Mouse (Mus musculus): Measurements from ENCODE around the gene Gas8. TPM values are rescaled to one million over a fixed set of nuclear protein-coding genes. Genes with fewer than 3 reads are reported as not detected.
"Not testable (repeated sequence)": the region's sequence is repeated elsewhere in the genome, so short reads cannot be mapped to it uniquely, and the experiment has no call there.

Gene Gas8
- polyA plus RNA-seq (2015; fragmentation: Nextera tagmentation; extraction: Ambion mirVana), result 27.1 and 29.2 TPM in 2 replicates

DNA sequence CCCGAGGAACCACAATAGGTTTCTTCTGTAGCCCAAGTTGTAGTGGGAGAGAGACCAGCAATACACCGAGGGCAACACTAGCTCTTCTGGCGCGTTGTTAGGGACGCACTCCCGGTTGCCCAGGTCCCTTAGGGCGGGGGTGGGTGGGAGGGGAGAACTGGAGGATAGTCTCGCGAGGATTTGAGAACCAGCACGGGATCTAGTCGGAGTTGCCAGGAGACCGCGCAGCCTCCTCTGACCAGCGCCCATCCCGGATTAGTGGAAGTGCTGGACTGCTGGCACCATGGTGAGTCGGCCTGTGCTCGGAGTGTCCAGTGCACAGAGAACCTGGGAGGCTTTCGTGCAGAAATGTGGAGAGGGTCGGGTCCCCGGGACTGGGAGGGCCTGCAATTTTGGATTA, at the start of gene Gas8:
TSS of gene Gas8 (plus strand) at position 168 of the 400 bp plus-strand sequence.
- no peak within 1 kb of the TSS for H3K27ac ChIP-seq
- H3K27me3 ChIP-seq (ENCODE audit: insufficient read depth, low read length), result peaks cover 10% of the 10 kb centered on the region; the same call in 1 of the 2 replicates
- WGBS, result under 1% methylated on average over 20 of the region's 20 CpGs
- H3K9ac ChIP-seq (ENCODE audit: low read depth, low read length), result peak within 1 kb of the TSS; percentile 77
- peaks cover 26% of the 10 kb centered on the region for H3K36me3 ChIP-seq (ENCODE audit: insufficient read depth, low read length)
- DNase-seq (ENCODE audit: low spot score) (peak; percentile 99), ATAC-seq (replicated peaks; ENCODE audit: low FRiP score, low read depth) (peak; percentile 94)
- peaks cover 5% of the 10 kb centered on the region; the same call in 1 of the 2 replicates for H3K4me1 ChIP-seq (replicated peaks; ENCODE audit: insufficient read depth, low read length)
- H3K4me2 ChIP-seq (ENCODE audit: low read length), result peak within 1 kb of the TSS; percentile 84
- no peaks in the 10 kb centered on the region for H3K9me3 ChIP-seq (replicated peaks; ENCODE audit: low read length)
- peak; percentile 15; the same call in 1 of the 2 replicates for TF ChIP-seq CTCF (IDR thresholded peaks at IDR 0.05; ENCODE audit: low read depth)
- peak within 1 kb of the TSS; percentile 71 for H3K4me3 ChIP-seq (replicated peaks; ENCODE audit: low read depth, low read length)

DNA sequence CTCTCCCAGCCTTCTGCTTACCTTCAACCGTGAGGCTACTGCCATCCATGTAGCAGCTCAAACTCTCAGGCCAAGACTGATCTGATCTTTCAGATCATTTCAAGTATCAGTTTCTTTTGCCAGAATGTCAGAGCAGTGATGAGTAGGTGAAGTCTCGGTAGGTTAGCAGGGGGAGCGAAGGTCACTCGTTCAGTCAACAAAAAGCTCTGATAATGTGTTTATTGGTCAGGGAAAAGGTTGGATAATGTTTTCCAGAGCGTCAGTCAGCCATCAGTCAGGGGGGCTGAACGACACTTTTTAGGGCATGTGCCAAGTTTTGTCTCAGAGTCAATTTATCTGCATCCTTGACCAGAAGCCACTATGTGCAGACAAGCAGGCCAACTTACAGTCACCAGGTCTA, 45.6 kb upstream of the Gas8 start:
- DNase-seq (ENCODE audit: low spot score); H3K27me3 ChIP-seq (ENCODE audit: insufficient read depth, low read length); H3K4me1 ChIP-seq (replicated peaks; ENCODE audit: insufficient read depth, low read length); H3K4me3 ChIP-seq (replicated peaks; ENCODE audit: low read depth, low read length); ATAC-seq (replicated peaks; ENCODE audit: low FRiP score, low read depth); H3K9ac ChIP-seq (ENCODE audit: low read depth, low read length); H3K4me2 ChIP-seq (ENCODE audit: low read length); H3K36me3 ChIP-seq (ENCODE audit: insufficient read depth, low read length); H3K9me3 ChIP-seq (replicated peaks; ENCODE audit: low read length); H3K27ac ChIP-seq: not testable (repeated sequence)
- 64% methylated on average over 6 of the region's 6 CpGs for WGBS

DNA sequence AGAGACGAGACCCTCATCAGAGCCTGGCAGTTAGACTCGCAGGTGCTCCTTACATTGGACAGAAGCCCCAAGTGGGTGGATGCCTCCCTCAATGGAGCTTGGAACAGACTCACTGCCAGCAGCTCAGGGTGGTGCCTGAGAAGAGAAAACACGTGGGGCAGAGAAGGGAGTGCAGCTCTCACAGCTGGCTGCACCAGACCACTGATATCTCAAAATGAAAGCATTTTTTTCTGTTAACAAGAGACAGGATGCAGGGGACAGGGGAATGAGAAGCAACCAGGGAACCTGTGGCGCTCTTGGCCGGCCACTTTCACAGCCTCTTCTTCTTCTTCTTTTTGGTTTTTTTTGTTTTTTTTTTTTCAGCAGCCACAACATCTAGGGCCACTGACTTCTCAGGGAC, 44.1 kb upstream of the Gas8 start:
- peaks cover 10% of the 10 kb centered on the region for H3K4me1 ChIP-seq (replicated peaks; ENCODE audit: insufficient read depth, low read length)
- H3K4me3 ChIP-seq (replicated peaks; ENCODE audit: low read depth, low read length); H3K9ac ChIP-seq (ENCODE audit: low read depth, low read length); H3K9me3 ChIP-seq (replicated peaks; ENCODE audit: low read length); DNase-seq (ENCODE audit: low spot score); H3K4me2 ChIP-seq (ENCODE audit: low read length); H3K27me3 ChIP-seq (ENCODE audit: insufficient read depth, low read length); H3K36me3 ChIP-seq (ENCODE audit: insufficient read depth, low read length); ATAC-seq (replicated peaks; ENCODE audit: low FRiP score, low read depth); H3K27ac ChIP-seq: not testable (repeated sequence)
- 56% methylated on average over 5 of the region's 5 CpGs for WGBS

DNA sequence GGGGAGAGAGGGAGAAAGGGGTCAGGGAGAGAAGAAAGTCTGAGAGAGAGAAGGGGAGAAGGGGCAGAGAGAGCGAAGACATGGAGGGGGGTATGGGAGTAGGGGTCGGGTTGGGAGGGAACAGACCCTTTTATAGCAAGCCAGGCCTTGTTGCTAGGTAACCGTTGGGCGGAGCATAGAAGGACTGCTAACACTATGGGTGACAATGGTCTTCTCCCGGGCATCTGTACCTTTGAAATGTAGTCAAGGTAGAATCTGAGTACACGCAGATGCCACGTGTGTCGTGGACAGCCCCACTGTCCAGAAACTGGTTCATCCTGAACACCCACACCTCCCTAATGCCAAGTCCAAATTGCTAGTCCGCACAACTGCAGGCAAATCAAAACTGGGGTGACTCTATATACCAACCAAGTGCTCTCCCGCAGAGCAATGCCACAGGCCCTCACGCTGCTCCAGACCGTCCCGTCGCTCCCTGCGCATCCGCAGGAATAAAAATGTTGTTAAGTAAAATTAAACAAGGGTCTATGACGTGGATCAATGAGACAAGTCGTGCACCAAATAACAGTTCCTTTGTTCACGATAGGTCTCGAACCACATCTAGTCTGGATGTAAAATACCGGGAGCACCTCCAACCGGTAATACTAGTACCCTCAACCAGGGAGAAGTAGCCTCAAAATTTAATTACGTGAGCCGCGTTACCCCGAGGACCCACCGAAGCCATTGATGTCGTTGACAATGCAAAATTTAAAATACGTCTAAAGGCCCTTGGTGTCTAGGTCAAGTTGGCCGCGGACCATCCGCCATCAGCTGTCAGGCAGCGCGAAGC, 41.5 kb upstream of the Gas8 start:
- no peaks in the 10 kb centered on the region for H3K9me3 ChIP-seq (replicated peaks; ENCODE audit: low read length)
- ATAC-seq (replicated peaks; ENCODE audit: low FRiP score, low read depth), result 0 out of 2 replicates have a peak, but pooled peaks have one; percentile 6
- H3K27ac ChIP-seq, result peak overlapping the region; percentile 87; the same call in 1 of the 2 replicates
- peak overlapping the region; percentile 76 for H3K4me3 ChIP-seq (replicated peaks; ENCODE audit: low read depth, low read length)
- WGBS, result 10% methylated on average over 34 of the region's 34 CpGs
- DNase-seq (ENCODE audit: low spot score), result peak; percentile 13
- no peak for TF ChIP-seq CTCF (IDR thresholded peaks at IDR 0.05; ENCODE audit: low read depth)
- 0 out of 2 replicates have a peak, but pooled peaks cover 9% of the 10 kb centered on the region for H3K36me3 ChIP-seq (ENCODE audit: insufficient read depth, low read length)
- H3K4me1 ChIP-seq (replicated peaks; ENCODE audit: insufficient read depth, low read length), result peaks cover 10% of the 10 kb centered on the region
- H3K9ac ChIP-seq (ENCODE audit: low read depth, low read length), result peak overlapping the region; percentile 74
- H3K27me3 ChIP-seq (ENCODE audit: insufficient read depth, low read length), result no peaks in the 10 kb centered on the region
- H3K4me2 ChIP-seq (ENCODE audit: low read length), result peak overlapping the region; percentile 87

DNA sequence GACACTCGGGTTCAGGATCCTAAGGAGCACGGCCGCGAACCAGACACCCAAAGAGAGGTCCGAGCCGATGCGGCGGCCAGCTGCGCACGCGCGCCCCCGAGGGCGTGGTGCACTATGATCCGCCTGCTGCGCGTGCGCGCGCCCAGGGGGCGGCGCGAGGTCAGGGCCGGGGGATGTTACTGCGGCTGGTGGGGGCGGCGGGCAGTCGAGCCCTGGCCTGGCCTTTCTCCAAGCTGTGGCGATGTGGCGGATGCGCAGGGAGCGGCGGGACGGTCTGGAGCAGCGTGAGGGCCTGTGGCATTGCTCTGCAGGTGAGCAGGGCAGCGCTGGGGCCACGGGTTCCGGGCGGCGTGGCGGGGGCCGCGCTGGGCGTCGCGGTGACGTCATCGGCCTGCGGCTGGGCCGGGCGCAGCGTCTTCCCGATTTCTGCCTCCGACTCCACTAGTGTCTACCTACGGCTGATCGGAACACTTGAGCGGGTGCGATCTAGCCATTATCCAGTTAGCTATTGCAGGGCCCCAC, 40.8 kb upstream of the Gas8 start, which contains the start of gene Afg3l1:
TSS of gene Afg3l1 (plus strand) at position 167 of the 522 bp plus-strand sequence.
- peaks cover 10% of the 10 kb centered on the region for H3K4me1 ChIP-seq (replicated peaks; ENCODE audit: insufficient read depth, low read length)
- H3K9me3 ChIP-seq (replicated peaks; ENCODE audit: low read length), result no peaks in the 10 kb centered on the region
- peak within 1 kb of the TSS; percentile 87 for H3K4me2 ChIP-seq (ENCODE audit: low read length)
- peak within 1 kb of the TSS; percentile 87 for H3K27ac ChIP-seq
- H3K27me3 ChIP-seq (ENCODE audit: insufficient read depth, low read length), result no peaks in the 10 kb centered on the region
- TF ChIP-seq CTCF (IDR thresholded peaks at IDR 0.05; ENCODE audit: low read depth), result no peak
- WGBS, result under 1% methylated on average over 58 of the region's 58 CpGs
- H3K9ac ChIP-seq (ENCODE audit: low read depth, low read length), result peak within 1 kb of the TSS; percentile 74
- DNase-seq (ENCODE audit: low spot score), result peak; percentile 92
- 0 out of 2 replicates have a peak, but pooled peaks cover 9% of the 10 kb centered on the region for H3K36me3 ChIP-seq (ENCODE audit: insufficient read depth, low read length)
- peak; percentile 91 for ATAC-seq (replicated peaks; ENCODE audit: low FRiP score, low read depth)
- H3K4me3 ChIP-seq (replicated peaks; ENCODE audit: low read depth, low read length), result peak within 1 kb of the TSS; percentile 76

DNA sequence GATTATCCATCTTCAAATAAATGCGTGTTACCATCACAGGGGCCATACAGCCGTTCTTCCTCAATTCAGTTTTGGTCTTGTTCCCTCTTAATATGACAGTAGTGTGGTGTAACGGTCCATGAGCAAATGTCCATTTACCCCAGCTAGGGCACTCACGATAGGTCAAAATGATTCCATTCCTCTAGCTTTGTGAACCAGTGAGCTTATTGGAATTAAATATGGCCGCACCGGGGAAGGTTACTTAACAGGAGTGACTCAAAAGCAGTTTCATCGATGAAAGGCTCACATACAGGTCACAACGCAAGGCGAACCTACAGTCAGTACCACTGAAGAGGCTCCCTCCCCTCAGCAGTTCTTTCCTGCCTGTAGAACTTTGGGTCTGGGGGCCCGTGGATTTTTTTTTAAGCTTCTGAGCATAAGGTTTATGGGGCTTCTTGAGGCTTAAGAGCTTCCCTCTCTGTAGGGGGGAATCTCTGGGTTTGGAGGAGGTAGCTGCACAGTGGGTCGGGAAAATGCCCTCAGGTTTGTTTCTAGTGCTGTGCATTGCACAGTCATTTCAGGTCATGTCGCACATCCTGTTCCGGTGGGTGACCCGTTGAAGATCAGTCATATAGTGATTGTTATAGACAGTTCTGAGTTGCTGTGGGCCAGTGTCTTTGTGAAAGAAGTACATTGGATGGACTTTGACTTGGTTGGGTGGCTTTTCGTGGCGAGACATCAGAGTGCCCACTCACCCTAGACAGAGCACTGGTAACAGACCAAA, 40.0 kb upstream of the Gas8 start:
- 30% methylated on average over 16 of the region's 16 CpGs for WGBS
- no peak for ATAC-seq (replicated peaks; ENCODE audit: low FRiP score, low read depth)
- Histone ChIP-seq H3K4me3 (replicated peaks; ENCODE audit: low read depth, low read length) (peak overlapping the region; percentile 76), H3K9ac (ENCODE audit: low read depth, low read length) (peak overlapping the region; percentile 74), H3K36me3 (ENCODE audit: insufficient read depth, low read length) (0 out of 2 replicates have a peak, but pooled peaks cover 9% of the 10 kb centered on the region), H3K4me2 (ENCODE audit: low read length) (peak overlapping the region; percentile 87), H3K9me3 (replicated peaks; ENCODE audit: low read length) (no peaks in the 10 kb centered on the region), H3K27ac (peak overlapping the region; percentile 87), H3K4me1 (replicated peaks; ENCODE audit: insufficient read depth, low read length) (peaks cover 10% of the 10 kb centered on the region), H3K27me3 (ENCODE audit: insufficient read depth, low read length) (no peaks in the 10 kb centered on the region)
- DNase-seq (ENCODE audit: low spot score), result peak; percentile 21
- no peak for TF ChIP-seq CTCF (IDR thresholded peaks at IDR 0.05; ENCODE audit: low read depth)

All from kidney, postnatal 0 days (tissue).